Mouse (Mus musculus) ES-E14 (cell line): ENCODE data around the gene Rpusd3. TPM values are rescaled to one million over a fixed set of nuclear protein-coding genes. Genes with fewer than 3 reads are reported as not detected.

ENCODE experiments used
- DNase-seq: peaks from one replicate; pipeline ENCODE4 v3.0.0-alpha.2; 2013; ENCODE audit warnings: low read depth, low spot score
- H3K27ac ChIP-seq: 2 replicates; pipeline ENCODE4 v1.5.1; 2012; ENCODE audit warnings: low read depth, mild to moderate bottlenecking, low read length, moderate library complexity, mixed read lengths; ENCODE audit not compliant: poor library complexity, insufficient read depth, severe bottlenecking
- H3K36me3 ChIP-seq: 2 replicates; pipeline ENCODE4 v1.6.1; 2012; ENCODE audit warnings: mild to moderate bottlenecking, low read length, moderate library complexity, mixed read lengths; ENCODE audit not compliant: control insufficient read depth, poor library complexity, insufficient read depth, severe bottlenecking
- H3K4me1 ChIP-seq, 2 experiments: fragments of 150-350 bp in 1 of 2; sonication (generic) in 1 of 2; 2 replicates each; pipeline ENCODE4 v1.6.1; 2012; ENCODE audit warnings: low read length in 2 of 2, mild to moderate bottlenecking in 1 of 2, mixed read lengths in 1 of 2; ENCODE audit not compliant: control insufficient read depth in 2 of 2, insufficient read depth in 2 of 2, poor library complexity in 1 of 2
- H3K4me3 ChIP-seq, 2 experiments: fragments of 150-350 bp in 1 of 2; sonication (generic) in 1 of 2; 2 replicates each; pipeline ENCODE4 v1.5.1; 2012; ENCODE audit warnings: low read length in 2 of 2, low read depth in 1 of 2, mild to moderate bottlenecking in 1 of 2, mixed read lengths in 1 of 2; ENCODE audit not compliant: insufficient read depth in 1 of 2, poor library complexity in 1 of 2, severe bottlenecking in 1 of 2
- H3K9ac ChIP-seq: 2 replicates; pipeline ENCODE4 v1.6.1; 2012; ENCODE audit warnings: low read depth, mild to moderate bottlenecking, low read length, mixed read lengths; ENCODE audit not compliant: poor library complexity, insufficient read depth, severe bottlenecking
- H3K9me3 ChIP-seq: fragments of 150-350 bp; sonication (generic); 2 replicates; pipeline ENCODE4 v1.6.1; 2012; ENCODE audit warnings: low read depth, mild to moderate bottlenecking, low read length; ENCODE audit not compliant: control insufficient read depth, insufficient read depth
- CHD2 ChIP-seq: IDR thresholded peaks from 2 replicates; pipeline ENCODE4 v1.6.1; 2014; ENCODE audit warnings: mild to moderate bottlenecking, low read depth, low read length, inconsistent platforms
- HCFC1 ChIP-seq: IDR thresholded peaks from 2 replicates; pipeline ENCODE4 v1.6.1; 2012; ENCODE audit warnings: low read length, inconsistent platforms, borderline replicate concordance; ENCODE audit not compliant: insufficient read depth
- MAFK ChIP-seq: IDR thresholded peaks from 2 replicates; pipeline ENCODE4 v1.6.1; 2014; ENCODE audit warnings: mild to moderate bottlenecking, low read depth, low read length, inconsistent platforms; ENCODE audit not compliant: insufficient read depth
- ZC3H11A ChIP-seq: IDR thresholded peaks from 2 replicates; pipeline ENCODE4 v1.6.1; 2012; ENCODE audit warnings: low read depth, mild to moderate bottlenecking, inconsistent platforms, low read length, borderline replicate concordance
- ZNF384 ChIP-seq: IDR thresholded peaks from 2 replicates; pipeline ENCODE4 v1.6.1; 2012; ENCODE audit warnings: low read depth, low read length, inconsistent platforms
- in situ Hi-C, 2 experiments: fragments of 600-800 bp; cut with MboI; formaldehyde crosslinking; loops; one replicate each; pipeline ENCODE4 v1.15.1; 2025; ENCODE audit warnings: low sequenced_read_pairs in 2 of 2, inconsistent platforms in 1 of 2; ENCODE audit not compliant: unreplicated experiment in 2 of 2
- total RNA-seq: library from RNA; depleted of rRNA; stranded (reverse); fragments of 300-350 nt; gene quantifications from 2 replicates; pipeline ENCODE4 v1.2.3, GENCODE M21; 2012

Gene Rpusd3
- total RNA-seq, 1 experiment, result 34.5 TPM

DNA sequence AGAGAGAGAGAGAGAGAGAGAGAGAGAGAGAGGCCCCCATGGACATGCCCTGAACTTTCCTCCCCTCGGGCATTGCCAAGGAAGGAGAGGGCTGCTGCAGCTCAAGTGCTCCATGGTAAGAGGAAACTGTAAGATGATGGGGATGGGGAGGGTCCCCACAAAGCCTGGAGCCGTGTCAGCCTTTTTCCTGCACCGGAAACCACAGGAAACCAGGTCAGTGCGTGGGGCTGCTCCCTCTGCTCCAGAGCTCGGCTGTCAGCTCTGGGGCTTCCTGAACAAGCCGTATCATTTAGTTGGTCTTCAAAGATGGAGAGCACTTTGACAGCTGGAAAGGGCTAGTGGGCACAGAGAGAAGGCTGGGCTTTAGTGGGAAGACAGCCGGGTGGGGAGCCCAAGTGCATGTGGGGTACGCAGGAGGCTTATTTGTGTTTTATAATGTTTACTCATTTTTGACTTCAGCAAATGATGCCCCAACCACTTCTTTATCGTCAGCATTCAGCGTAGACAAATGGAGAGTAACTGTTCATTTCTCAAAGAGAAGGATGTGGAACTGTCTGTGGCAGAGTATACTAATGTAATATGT lies 38.9 kb upstream of the Rpusd3 start, which contains the start of gene Il17re:
Gene Il17re (plus strand): TSS at position 533 of the 583 bp plus-strand sequence.
- Histone ChIP-seq H3K4me3 (peak within 1 kb of the TSS in 1 of 2 experiments; percentile 30; a peak in 1 of 4 replicates), H3K4me1 (peaks cover 4% of the 10 kb centered on the region in 2 experiments; a peak in 1 of 4 replicates), H3K36me3 (no peaks in the 10 kb centered on the region), H3K9ac (peak within 1 kb of the TSS; percentile 17; the same call in 1 of the 2 replicates), H3K27ac (no peak within 1 kb of the TSS), H3K9me3 (no peaks in the 10 kb centered on the region)
- TF ChIP-seq MAFK (no peak), HCFC1 (no peak), ZC3H11A (no peak), ZNF384 (no peak), CHD2 (no peak)
- DNase-seq, result no peak
- in situ Hi-C loops, result no loop called here

DNA sequence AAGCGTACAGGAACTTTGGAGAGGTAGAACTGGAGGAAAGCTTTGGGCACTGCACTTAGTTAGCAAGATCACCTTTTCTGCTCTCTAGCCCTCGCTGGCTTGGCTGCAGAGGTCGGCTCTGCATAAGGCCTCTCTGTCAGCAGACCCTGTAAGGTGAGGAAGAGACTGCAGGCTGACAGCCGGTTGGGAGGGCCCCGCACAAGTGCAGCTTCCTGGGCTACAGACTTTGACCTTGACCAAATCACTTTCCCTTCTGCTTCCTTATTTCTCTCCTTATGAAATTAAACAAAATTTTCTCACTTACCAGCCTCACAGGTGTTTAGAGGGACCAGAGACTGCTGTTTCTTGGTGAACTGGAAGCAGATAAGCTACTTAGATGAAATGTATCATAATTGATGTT lies 35.9 kb upstream of the Rpusd3 start:
- Histone ChIP-seq H3K9ac (no peak overlapping the region), H3K9me3 (no peaks in the 10 kb centered on the region), H3K4me1 (peaks cover 4% of the 10 kb centered on the region in 2 experiments; a peak in 1 of 4 replicates), H3K4me3 (no peak overlapping the region), H3K36me3 (no peaks in the 10 kb centered on the region), H3K27ac (no peak overlapping the region)
- no peak for DNase-seq
- in situ Hi-C loops, result no loop called here
- TF ChIP-seq ZC3H11A (no peak), ZNF384 (no peak), HCFC1 (no peak), CHD2 (no peak), MAFK (no peak)

DNA sequence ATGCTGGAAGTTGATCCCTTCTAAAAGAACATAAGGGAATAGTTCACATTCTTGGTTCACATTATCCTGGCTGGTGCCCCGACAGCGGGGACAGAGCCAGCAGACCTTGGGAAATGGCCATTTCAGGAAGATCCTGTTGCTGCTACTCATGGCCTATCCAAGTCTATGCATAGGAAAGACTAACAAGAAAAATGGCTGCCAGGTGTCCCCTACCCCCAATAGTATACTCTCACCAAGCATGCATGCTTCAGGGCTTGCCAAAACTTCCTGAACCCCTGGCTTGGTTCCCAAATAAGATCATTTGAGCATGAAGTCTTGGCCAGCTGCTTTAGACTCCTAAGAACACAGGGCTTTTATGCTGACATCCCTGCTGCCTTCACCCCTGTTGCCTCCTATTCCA lies 32.7 kb upstream of the Rpusd3 start:
- H3K9ac ChIP-seq, result no peak overlapping the region
- DNase-seq, result no peak
- in situ Hi-C loops, result no loop called here
- TF ChIP-seq ZC3H11A (no peak), ZNF384 (no peak), CHD2 (no peak), MAFK (no peak), HCFC1 (no peak)
- H3K4me3 ChIP-seq, result no peak overlapping the region
- H3K27ac ChIP-seq, result no peak overlapping the region
- H3K9me3 ChIP-seq, result no peaks in the 10 kb centered on the region
- no peaks in the 10 kb centered on the region for H3K4me1 ChIP-seq
- peaks cover 12% of the 10 kb centered on the region for H3K36me3 ChIP-seq

DNA sequence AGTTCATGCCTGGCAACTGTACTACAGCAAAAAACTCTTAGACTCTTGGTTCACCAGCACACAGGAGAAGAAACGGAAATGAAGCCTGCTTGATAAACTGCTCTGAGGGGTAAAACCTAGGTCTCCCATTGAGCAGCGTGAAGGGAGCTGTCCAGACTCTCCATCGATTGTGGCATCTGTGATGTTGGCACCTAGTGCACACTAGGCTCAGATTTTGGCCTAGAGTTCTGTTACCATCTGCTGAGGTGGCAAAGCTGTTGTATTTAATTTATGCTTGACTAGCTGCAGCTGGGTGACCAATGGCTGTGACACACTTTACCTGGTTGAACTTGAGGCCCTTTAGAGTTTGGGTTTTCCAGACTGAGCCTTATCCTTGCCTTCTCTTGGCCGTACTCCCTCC lies 28.5 kb upstream of the Rpusd3 start:
- no peak overlapping the region for H3K27ac ChIP-seq
- no peaks in the 10 kb centered on the region for H3K9me3 ChIP-seq
- H3K36me3 ChIP-seq, result peaks cover 19% of the 10 kb centered on the region
- H3K9ac ChIP-seq, result no peak overlapping the region
- TF ChIP-seq ZC3H11A, result no peak
- TF ChIP-seq MAFK, result no peak
- no peak for TF ChIP-seq CHD2
- TF ChIP-seq ZNF384, result no peak
- TF ChIP-seq HCFC1, result no peak
- in situ Hi-C loops, result no loop called here
- H3K4me1 ChIP-seq, result peaks cover 0 to 2% of the 10 kb centered on the region in 2 experiments; a peak in 1 of 4 replicates
- no peak overlapping the region for H3K4me3 ChIP-seq
- no peak for DNase-seq
